Mouse (Mus musculus): ENCODE measurements around the gene Glce.

Glce gene

DNA sequence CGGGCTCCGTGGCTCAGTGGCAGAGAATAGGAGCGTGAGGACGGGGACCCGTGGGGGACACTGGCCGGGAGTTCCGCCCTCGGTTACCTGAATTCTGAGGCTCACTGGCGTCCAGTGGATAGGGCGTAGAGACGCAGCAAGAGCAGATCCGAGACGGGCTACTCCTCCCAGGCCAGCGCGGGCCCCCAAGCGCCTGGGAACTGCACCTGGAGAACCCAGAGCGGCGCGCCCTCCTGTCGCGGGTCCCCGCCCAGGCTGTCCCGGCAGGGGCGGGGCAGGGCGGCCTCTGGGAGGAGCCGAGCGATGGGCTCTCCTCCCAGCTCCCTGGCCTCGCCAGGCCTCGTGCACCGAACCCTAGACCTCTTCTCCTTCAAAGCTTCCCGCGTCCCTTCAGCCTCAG, 95.9 kb downstream of the Glce start, which contains the start of gene Paqr5:
Gene Paqr5 (minus strand): TSS at position 257 of the 400 bp plus-strand sequence.
- DNase-seq (ENCODE audit: low read depth) = no peak

GRCm38 (mm10) chr9:62025056-62025455, 97.4 kb downstream of the Glce start:
- DNase-seq (ENCODE audit: low read depth) = no peak

- DNase-seq (ENCODE audit: low read depth) = no peak
Measured at GRCm38 (mm10) chr9:62023879-62024278, 98.6 kb downstream of the Glce start.

- no peak for DNase-seq (ENCODE audit: low read depth)
Measured at GRCm38 (mm10) chr9:62022961-62023680, 99.3 kb downstream of the Glce start.

- DNase-seq (ENCODE audit: low read depth) = no peak
Measured at GRCm38 (mm10) chr9:62021583-62022120, 100.8 kb downstream of the Glce start.

DNA sequence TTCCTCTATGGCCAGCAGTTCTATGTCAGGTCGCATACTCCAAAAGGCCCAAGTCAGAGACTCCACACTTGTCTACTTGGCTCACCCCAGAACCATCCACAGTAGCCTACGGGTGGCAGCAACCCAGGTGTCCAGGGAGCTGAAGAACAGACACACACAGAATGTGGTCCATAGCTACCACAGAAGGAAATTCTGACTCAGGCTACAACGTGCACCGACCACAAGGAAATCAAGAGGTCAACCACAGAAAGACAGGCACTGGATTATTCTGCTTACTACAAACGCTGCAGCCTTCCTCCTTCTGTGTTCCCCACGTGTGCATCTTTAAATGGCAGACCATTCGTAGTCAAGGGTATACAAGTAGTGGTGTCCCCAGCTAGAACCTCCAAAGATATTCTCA, 102.2 kb downstream of the Glce start:
- DNase-seq (ENCODE audit: low read depth) = peak; percentile 50

DNA sequence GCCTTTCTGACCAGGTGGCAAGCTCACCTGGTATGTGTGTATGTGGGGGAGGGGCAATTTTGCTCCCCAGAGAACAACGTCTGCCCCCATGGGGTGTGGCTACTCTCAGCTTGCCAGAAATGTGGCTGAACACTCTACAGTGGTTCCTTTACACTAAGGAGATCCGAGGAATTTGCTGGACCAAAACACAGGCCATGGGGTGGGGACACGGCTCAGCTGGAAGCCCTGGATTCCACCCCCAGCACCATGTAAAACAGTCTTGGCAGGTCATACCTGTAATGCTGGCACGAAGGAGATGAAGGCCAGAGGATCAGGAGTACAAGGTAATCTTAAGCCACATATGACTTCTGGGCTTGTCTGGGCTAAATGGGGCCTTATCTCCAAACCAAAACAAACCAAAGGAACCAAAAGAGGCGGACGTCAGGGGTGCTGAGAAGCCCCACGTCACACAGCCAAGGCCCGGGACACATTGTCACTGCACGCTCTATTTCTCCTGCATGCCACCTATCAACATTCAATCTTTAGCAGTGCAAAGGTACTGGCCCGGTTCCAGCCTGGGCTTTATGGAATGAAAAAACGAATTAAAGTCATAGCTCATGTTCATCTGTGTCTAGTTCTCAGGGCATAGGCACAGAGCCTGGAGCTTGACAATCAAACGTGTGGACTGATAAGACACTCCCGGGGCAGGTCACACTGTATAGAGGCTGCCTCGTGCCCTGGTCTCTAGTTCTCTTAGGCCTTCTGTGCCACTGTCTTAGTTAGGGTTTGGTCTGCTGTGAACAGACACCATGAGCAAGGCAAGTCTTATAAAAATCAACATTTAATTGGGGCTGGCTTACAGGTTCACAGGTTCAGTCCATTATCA, 104.0 kb downstream of the Glce start:
- DNase-seq (ENCODE audit: low read depth) = no peak

DNA sequence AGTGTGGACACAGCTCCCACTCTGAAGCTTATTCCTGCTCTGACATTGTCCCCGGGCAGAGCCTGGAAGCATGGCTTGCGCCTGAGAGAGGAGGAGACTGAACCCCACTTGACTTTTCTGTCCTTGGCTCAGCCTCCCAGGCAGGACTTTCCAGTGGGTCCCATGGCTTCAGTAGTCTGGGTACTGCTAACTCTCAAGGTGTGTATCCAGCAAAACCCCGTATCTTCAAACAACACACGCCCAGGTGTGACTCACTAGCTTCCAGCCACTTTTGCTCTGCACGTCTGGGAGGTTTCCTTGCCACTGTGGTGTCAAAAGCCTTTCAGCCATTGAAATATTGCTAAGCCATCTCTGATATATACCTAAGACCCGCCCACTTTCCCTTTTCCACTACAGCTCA, 105.1 kb downstream of the Glce start:
- no peak for DNase-seq (ENCODE audit: low read depth)

DNA sequence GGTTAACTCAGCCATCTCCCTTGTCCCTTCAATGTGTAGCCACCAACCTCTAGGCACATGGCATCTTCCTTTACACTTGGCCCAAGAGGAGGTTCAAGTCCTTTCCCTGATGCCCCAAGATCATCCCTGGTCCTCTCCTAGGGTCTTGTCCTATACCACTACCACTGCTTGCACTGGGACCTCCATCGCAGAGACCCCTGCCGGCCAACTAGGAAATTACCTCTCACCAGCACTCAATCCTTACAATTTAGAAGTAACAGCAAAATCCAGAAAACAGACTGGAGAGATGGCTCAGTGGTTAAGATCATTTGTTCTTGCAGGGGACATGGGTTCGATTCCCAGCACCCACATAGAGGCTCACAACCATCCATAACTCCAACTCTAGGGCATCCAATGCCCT, 107.0 kb downstream of the Glce start:
- no peak for DNase-seq (ENCODE audit: low read depth)

GRCm38 (mm10) chr9:62013316-62014097, 108.9 kb downstream of the Glce start:
- DNase-seq (ENCODE audit: low read depth) = no peak

GRCm38 (mm10) chr9:62008360-62008759, 114.1 kb downstream of the Glce start:
- DNase-seq (ENCODE audit: low read depth) = no peak

Measured in c-Kit-positive CD71-negative TER-119-negative erythroid progenitor cells, embryonic 14.5 days (primary cell).